Mouse (Mus musculus) bone marrow, adult 2 months (tissue): ENCODE data around the gene Cisd3. TPM values are rescaled to one million over a fixed set of nuclear protein-coding genes. Genes with fewer than 3 reads are reported as not detected.
"Not testable (repeated sequence)": the region's sequence is repeated elsewhere in the genome, so short reads cannot be mapped to it uniquely, and the experiment has no call there.

Experiments used
- H3K27ac ChIP-seq: fragments of 200-500 bp; 2 replicates; pipeline ENCODE4 v1.5.1; 2012; ENCODE audit warnings: low read depth, mild to moderate bottlenecking, control low read depth, inconsistent platforms, low read length; ENCODE audit not compliant: control insufficient read depth, poor library complexity, insufficient read depth
- H3K4me1 ChIP-seq: fragments of 200-500 bp; 2 replicates; pipeline ENCODE4 v1.6.1; 2011; ENCODE audit warnings: low read length; ENCODE audit not compliant: control insufficient read depth, insufficient read depth
- H3K4me3 ChIP-seq: fragments of 200-500 bp; replicated peaks from 2 replicates; pipeline ENCODE3; 2011; ENCODE audit warnings: mild to moderate bottlenecking, low read depth, low read length, control low read depth; ENCODE audit not compliant: control insufficient read depth
- CTCF ChIP-seq: fragments of 200-500 bp; IDR thresholded peaks from 2 replicates; pipeline ENCODE4 v1.5.1; 2011; ENCODE audit warnings: low read length, control low read depth; ENCODE audit not compliant: control insufficient read depth, insufficient read depth
- POLR2A ChIP-seq: fragments of 200-500 bp; IDR thresholded peaks from 2 replicates; pipeline ENCODE4 v1.6.1; 2011; ENCODE audit warnings: low read depth, mild to moderate bottlenecking, control low read depth, low read length, borderline replicate concordance; ENCODE audit not compliant: control insufficient read depth
- WGBS: fragments of 180-500 bp; shearing (Covaris S2); methylation state at CpG from one replicate; pipeline ENCODE4 v1.1.7; 2018; 5-methylcytosine and 5-hydroxymethylcytosine counted together
- polyA plus RNA-seq: library from polyadenylated mRNA; stranded (reverse); fragments of >200 nt; gene quantifications from 2 replicates; pipeline ENCODE4 v1.2.4, GENCODE M21; 2011; ENCODE audit warnings: low replicate concordance; ENCODE audit not compliant: missing spikeins, insufficient read depth, insufficient read length

The Cisd3 gene
- polyA plus RNA-seq, 1 experiment: 76.0 TPM

DNA sequence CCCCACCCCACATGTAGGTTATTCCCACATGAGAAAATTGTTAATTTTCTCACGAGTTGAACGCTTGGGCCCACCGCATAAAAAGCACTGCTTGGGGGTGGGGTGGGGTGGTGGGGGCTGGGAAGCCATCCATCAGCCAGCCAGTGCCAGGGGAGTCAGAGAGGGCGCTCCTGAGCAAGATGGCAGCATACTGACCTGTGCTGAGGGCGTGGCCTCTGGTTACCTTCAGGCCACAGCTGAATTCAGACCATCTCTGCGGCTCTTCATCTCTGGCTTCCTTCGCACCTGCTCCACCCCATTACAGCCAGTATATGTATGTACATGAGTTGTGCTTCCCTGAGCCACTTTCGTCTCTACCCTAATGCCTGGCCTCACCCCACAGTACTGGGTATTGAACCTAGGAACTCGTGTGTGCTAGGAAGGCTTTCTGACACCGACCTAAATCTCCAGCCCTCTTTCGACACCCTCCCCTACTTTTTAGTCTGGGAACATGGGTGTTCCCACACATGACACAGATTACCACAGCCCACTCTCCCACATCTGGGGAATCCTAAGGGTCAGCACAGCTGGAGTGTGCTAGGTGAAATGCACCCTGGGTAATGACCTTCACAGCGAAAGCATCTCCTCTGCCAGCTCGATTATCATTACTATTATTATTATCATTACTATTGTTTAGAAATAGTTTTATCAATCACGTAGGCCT is 29.2 kb upstream of the Cisd3 start:
- H3K4me1 ChIP-seq: peaks cover 1% of the 10 kb centered on the region; the same call in 1 of the 2 replicates
- no peak overlapping the region for H3K4me3 ChIP-seq
- 83% methylated on average over 14 of the region's 14 CpGs for WGBS
- TF ChIP-seq POLR2A: no peak
- no peak for TF ChIP-seq CTCF
- H3K27ac ChIP-seq: no peak overlapping the region

DNA sequence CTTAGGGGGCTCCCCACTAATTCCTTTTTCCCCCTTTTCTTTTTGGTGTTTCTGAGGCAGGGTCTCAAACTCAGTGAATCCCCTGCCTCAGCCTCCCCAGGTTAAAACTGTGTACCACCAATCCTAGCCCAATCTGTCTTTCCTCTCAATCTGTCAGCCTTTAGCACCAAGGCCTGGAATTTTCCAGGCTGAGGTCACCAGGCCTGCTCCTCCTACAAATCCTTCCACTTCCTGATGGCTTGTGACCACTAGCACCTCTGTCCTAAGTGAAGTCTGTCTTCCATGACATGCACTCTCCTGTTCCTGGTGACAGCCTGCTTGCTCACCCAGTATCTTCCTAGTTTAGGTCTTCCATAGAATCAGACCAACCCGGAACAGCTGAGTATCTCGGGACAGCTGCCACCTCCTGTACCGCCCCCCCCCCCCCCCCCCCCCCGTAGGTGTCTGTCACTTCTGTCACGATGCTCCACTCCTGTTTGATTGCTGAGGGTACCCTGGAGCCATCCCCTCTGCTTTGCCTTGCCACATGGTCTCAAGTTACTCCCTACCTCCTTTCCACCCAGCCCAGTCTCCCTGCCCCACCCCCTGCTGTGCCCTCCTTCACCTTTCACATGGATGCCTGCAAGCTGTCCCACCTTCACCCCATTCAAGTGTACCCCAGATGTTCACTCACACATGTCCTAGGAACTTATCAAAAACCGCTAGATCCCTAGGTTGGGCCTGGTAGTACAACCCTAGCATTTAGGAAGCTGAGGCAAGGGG is 28.3 kb upstream of the Cisd3 start:
- Histone ChIP-seq H3K4me3 (no peak overlapping the region), H3K4me1 (peaks cover 1% of the 10 kb centered on the region; the same call in 1 of the 2 replicates), H3K27ac (no peak overlapping the region)
- TF ChIP-seq CTCF: no peak
- no peak for TF ChIP-seq POLR2A
- WGBS: 61% methylated on average over 6 of the region's 6 CpGs

- not testable (repeated sequence) for H3K27ac ChIP-seq, H3K4me1 ChIP-seq, H3K4me3 ChIP-seq
- 74% methylated on average over 6 of the region's 6 CpGs for WGBS
Observed at GRCm38 (mm10) chr11:97657967-97658366, 27.7 kb upstream of the Cisd3 start.

DNA sequence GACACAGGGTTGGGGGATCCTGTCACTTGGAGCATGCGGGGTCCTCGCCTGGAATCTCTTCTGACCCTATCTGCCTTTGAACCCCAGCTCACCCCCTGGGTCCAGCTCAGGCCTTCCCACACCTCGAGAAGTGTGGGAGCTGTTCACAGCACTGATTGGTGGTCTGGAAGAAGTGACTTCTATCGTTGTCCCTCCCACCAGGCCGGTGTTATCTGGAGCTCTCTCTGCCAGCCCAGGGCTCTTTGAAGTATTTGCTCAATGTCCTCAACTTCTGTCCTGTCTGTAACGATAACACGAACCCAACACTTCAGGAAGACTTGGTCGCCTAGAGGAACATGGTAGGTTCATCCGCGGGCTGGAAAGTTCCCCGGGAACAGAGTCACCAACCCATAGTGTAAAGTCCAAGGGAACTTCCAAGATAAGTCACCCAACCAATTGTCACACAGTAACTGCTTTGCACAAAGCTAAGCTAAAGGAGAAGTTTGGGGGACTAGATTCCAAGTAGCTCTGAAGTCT is 26.8 kb upstream of the Cisd3 start:
- WGBS: 71% methylated on average over 11 of the region's 11 CpGs
- TF ChIP-seq POLR2A (no peak), CTCF (no peak)
- Histone ChIP-seq H3K27ac (no peak overlapping the region), H3K4me1 (peaks cover 1% of the 10 kb centered on the region; the same call in 1 of the 2 replicates), H3K4me3 (no peak overlapping the region)

- TF ChIP-seq POLR2A (no peak), CTCF (no peak)
- Histone ChIP-seq H3K4me3 (peak overlapping the region; percentile 71), H3K27ac (peak overlapping the region; percentile 93), H3K4me1 (peaks cover 1% of the 10 kb centered on the region; the same call in 1 of the 2 replicates)
- WGBS: under 1% methylated on average over 13 of the region's 13 CpGs
Observed at GRCm38 (mm10) chr11:97659267-97659989, 26.2 kb upstream of the Cisd3 start.

GRCm38 (mm10) chr11:97659990-97660714 is 25.5 kb upstream of the Cisd3 start:
- peak overlapping the region; percentile 75 for H3K4me3 ChIP-seq
- under 1% methylated on average over 78 of the region's 78 CpGs for WGBS
- H3K27ac ChIP-seq: peak overlapping the region; percentile 93
- H3K4me1 ChIP-seq: peaks cover 1% of the 10 kb centered on the region; the same call in 1 of the 2 replicates
- TF ChIP-seq CTCF (no peak), POLR2A (peak; percentile 50; the same call in 1 of the 2 replicates)

DNA sequence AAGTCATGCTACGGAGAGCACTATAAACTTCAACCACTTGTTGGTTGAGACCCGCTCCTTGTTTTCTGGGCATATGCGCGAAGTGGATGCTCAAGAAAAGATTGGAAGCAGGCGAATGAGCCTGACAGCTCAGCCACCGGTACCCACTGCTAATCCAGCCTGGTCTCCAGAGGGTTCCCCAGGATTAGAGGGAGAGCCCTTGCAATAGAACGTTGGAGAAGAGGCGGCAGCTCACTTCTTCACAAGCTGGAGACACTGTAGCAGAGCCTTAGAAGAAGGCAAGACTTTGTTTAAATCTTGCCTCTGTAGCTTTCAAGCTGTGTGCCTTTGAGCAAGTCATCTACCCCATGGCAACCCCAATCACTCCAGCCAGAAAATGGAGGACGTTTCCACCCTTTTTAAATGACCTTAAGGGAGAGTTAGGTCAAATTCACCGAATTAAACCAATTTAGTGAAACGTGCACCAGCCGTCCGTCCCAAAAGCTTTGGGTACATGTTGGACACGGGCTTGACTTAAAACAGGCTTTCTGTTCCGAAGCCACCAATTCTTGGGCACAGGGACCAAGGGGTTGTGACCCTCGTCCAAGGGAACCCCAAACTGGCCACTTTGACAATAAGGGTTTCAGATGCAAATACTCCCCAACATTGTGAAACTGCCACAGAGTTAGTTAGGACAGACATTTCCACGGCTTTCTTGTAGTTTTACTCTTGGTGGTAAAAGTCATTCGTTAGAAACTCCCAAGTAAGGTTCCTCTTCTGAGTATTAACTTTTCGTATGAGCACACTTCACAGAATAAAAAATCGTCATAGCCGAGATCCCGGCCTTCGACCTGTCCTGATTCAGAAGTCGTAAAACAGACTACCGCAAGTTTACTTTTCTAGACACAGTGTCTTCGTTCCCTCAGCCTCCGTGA is 24.6 kb upstream of the Cisd3 start:
- Histone ChIP-seq H3K4me1 (peaks cover 1% of the 10 kb centered on the region; the same call in 1 of the 2 replicates), H3K27ac (peak overlapping the region; percentile 82), H3K4me3 (peak overlapping the region; percentile 75)
- WGBS: 1% methylated on average over 27 of the region's 27 CpGs
- no peak for TF ChIP-seq CTCF
- no peak for TF ChIP-seq POLR2A
